Mouse (Mus musculus): Measurements from ENCODE around the gene Gm3739. TPM values are rescaled to one million over a fixed set of nuclear protein-coding genes. Genes with fewer than 3 reads are reported as not detected.

Gm3739 gene
- polyA plus RNA-seq (2014; fragmentation: Illumina TruSeq; extraction: RNeasy Lipid Tissue Mini Kit (QIAGEN cat#74804)), result 0.31 TPM

DNA sequence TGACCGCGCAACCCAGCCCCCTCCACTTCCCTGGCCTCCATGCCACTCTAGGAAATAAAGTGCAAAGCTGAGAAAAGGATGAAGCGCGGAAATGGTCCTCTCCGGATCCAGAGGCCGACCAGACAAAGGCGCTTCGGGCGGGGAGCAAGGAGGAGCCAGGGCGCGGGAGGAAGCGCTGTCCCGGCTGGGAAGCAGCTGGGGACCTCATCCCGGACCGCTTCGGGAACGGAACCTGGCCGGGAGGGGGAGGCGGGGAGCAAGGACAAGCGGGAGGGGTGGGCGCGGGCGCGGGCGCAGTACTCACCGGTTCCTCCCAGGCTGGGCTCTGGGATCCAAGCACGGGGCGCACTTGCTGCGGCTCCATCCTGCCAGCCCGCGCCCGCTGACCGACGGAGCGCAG is at the start of gene Gm3739:
Gm3739 (minus strand) TSS at position 389 of the 400 bp plus-strand sequence.

DNA sequence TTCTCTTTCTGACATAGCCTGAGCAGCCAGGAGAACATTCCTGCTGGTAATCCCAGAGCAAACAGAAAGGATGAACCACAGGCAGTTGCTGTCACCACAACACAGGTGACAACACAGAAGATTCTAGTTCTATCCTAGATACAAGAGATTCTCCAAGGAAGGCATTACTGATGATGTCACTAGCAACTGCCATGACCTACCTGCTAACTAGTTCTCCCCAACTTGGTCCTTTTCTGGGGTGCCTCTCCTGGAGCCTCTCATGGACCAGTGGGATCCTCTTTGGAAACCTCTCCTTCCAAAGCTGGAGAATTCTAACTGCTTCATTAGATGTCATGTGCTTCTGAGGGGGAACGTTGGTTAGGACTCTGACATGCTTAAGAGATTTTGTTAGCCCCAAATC is 17.4 kb upstream of the Gm3739 start, which contains the start of gene Gm5797:
Gm5797 (minus strand) TSS at position 101 of the 400 bp plus-strand sequence.

DNA sequence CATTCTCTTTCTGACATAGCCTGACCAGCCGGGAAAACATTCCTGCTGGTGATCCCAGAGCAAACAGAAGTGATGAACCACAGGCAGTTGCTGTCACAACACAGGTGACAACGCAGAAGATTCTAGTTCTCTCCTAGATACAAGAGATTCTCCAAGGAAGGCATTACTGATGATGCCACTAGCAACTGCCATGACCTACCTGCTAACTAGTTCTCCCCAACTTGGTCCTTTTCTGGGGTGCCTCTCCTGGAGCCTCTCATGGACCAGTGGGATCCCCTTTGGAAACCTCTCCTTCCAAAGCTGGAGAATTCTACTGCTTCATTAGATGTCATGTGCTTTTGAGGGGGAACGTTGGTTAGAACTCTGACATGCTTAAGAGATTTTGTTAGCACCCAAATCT is 50.2 kb downstream of the Gm3739 start, which contains the start of gene Gm3727:
Gm3727 (minus strand) TSS at position 101 of the 400 bp plus-strand sequence.

Other genes with a start within 250 kb of the Gm3739 start
- gene Gm3696, start 214.4 kb downstream of the Gm3739 start, polyA plus RNA-seq (2014; fragmentation: Illumina TruSeq; extraction: RNeasy Lipid Tissue Mini Kit (QIAGEN cat#74804)), result not detected
- not detected for gene Gm6676, start 189.6 kb downstream of the Gm3739 start, polyA plus RNA-seq (2014; fragmentation: Illumina TruSeq; extraction: RNeasy Lipid Tissue Mini Kit (QIAGEN cat#74804))
- gene Gm3512, start 140.5 kb downstream of the Gm3739 start, polyA plus RNA-seq (2014; fragmentation: Illumina TruSeq; extraction: RNeasy Lipid Tissue Mini Kit (QIAGEN cat#74804)), result 1.00 TPM
- gene Gm16434, start 120.5 kb downstream of the Gm3739 start, polyA plus RNA-seq (2014; fragmentation: Illumina TruSeq; extraction: RNeasy Lipid Tissue Mini Kit (QIAGEN cat#74804)), result not detected
- not detected for gene Gm3727, start 50.3 kb downstream of the Gm3739 start, polyA plus RNA-seq (2014; fragmentation: Illumina TruSeq; extraction: RNeasy Lipid Tissue Mini Kit (QIAGEN cat#74804))
- not detected for gene Gm5797, start 17.3 kb upstream of the Gm3739 start, polyA plus RNA-seq (2014; fragmentation: Illumina TruSeq; extraction: RNeasy Lipid Tissue Mini Kit (QIAGEN cat#74804))
- gene Gm8374, start 50.1 kb upstream of the Gm3739 start, polyA plus RNA-seq (2014; fragmentation: Illumina TruSeq; extraction: RNeasy Lipid Tissue Mini Kit (QIAGEN cat#74804)), result not detected
- gene Gm3755, start 135.9 kb upstream of the Gm3739 start, polyA plus RNA-seq (2014; fragmentation: Illumina TruSeq; extraction: RNeasy Lipid Tissue Mini Kit (QIAGEN cat#74804)), result not detected
- gene Gm3752, start 168.7 kb upstream of the Gm3739 start, polyA plus RNA-seq (2014; fragmentation: Illumina TruSeq; extraction: RNeasy Lipid Tissue Mini Kit (QIAGEN cat#74804)), result not detected

All from ovary, adult 10 weeks (tissue).